Mouse (Mus musculus): ENCODE measurements around the gene Gm3336.

DNA sequence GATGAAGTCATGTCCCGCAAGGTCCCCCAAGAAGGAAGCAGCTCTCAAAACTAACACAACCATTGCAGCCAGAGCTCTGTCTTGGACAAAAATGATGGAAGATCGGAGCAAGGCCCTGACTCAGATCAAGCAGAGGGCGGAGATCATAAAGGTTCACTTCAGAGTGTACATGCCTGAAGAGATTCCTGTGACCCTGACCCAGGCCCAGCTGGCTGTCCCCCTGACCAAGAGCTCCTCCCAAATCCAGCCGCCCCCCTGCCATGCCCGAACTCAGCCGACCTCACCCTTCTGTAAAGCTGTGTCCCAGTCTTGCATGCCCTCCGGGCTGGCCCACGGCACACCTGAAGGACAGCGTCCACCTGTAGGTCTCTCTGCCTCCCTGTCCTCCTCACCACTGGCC is 8.5 kb upstream of the Gm3336 start:
- TF ChIP-seq ZC3H11A (IDR thresholded peaks at IDR 0.05; ENCODE audit: borderline replicate concordance, low read depth, low read length) = no peak
- no peak for TF ChIP-seq HCFC1 (IDR thresholded peaks at IDR 0.05; ENCODE audit: borderline replicate concordance, insufficient read depth, low read length)
- TF ChIP-seq CHD2 (IDR thresholded peaks at IDR 0.05; ENCODE audit: low read depth, low read length) = no peak
- no peak for TF ChIP-seq ZNF384 (IDR thresholded peaks at IDR 0.05; ENCODE audit: low read depth, low read length)
- no peak for TF ChIP-seq MAFK (IDR thresholded peaks at IDR 0.05; ENCODE audit: insufficient read depth, low read depth, low read length)

Measured in ES-E14 (cell line).